8 mouse cellular contexts compared by ENCODE assay signal in genomic region chr11:104441475-104442332, GRCm38 (mm10). TPM values are rescaled to one million over a fixed set of nuclear protein-coding genes. Genes with fewer than 3 reads are reported as not detected.
A peak's percentile ranks its signal among the peaks of the same experiment; 100 is the strongest.
DNase-seq lines count a peak whose midpoint lies in the region; ATAC-seq and TF ChIP-seq lines count a peak whose summit lies in the region.

No protein-coding gene starts in this region.

- WGBS in cerebellum, adult 2 months = under 1% methylated on average over 79 of the region's 92 CpGs
- 1% methylated on average over 78 of the region's 92 CpGs for WGBS in forebrain, postnatal 0 days
- under 1% methylated on average over 58 of the region's 92 CpGs for WGBS in lung, embryonic 14.5 days
- under 1% methylated on average over 73 of the region's 92 CpGs for WGBS in olfactory bulb, adult 2 months

- peak; percentile 36 for ATAC-seq in forebrain, postnatal 0 days
- peak; percentile 63 for ATAC-seq in lung, embryonic 14.5 days (ENCODE audit: insufficient read depth)

- H3K9ac ChIP-seq in forebrain, postnatal 0 days = peak overlapping the region; percentile 97
- peak overlapping the region; percentile 99 for H3K9ac ChIP-seq in lung, embryonic 14.5 days

- H3K36me3 ChIP-seq in forebrain, postnatal 0 days (ENCODE audit: insufficient read depth) = no peaks in the 10 kb centered on the region
- no peaks in the 10 kb centered on the region for H3K36me3 ChIP-seq in lung, embryonic 14.5 days (ENCODE audit: insufficient read depth)

- DNase-seq in ES-CJ7 (ENCODE audit: low read depth, low spot score) = peak; percentile 88
- DNase-seq in cerebellum, adult 2 months = peak; percentile 76 to 83
- peak; percentile 72 for DNase-seq in forebrain, postnatal 0 days
- DNase-seq in heart, postnatal 4 days = peak; percentile 76
- peak; percentile 60 to 69 for DNase-seq in layer of hippocampus, adult 8-10 months (ENCODE audit: low spot score in 2 of 2)
- peak; percentile 88 for DNase-seq in lung, embryonic 14.5 days
- peak; percentile 53 to 83 for DNase-seq in thymus, adult 18-20 months

- peak overlapping the region; percentile 98 for H3K27ac ChIP-seq in cerebellum, adult 2 months (ENCODE audit: insufficient read depth, low read length)
- H3K27ac ChIP-seq in forebrain, postnatal 0 days (ENCODE audit: low read depth, low read length) = peak overlapping the region; percentile 100
- peak overlapping the region; percentile 100 for H3K27ac ChIP-seq in lung, embryonic 14.5 days (ENCODE audit: low read depth)
- peak overlapping the region; percentile 92 for H3K27ac ChIP-seq in olfactory bulb, adult 2 months (ENCODE audit: insufficient read depth, low read depth, low read length)

- no peaks in the 10 kb centered on the region for H3K27me3 ChIP-seq in cerebellum, adult 2 months (ENCODE audit: control insufficient read depth, insufficient read depth, low read length)
- no peaks in the 10 kb centered on the region for H3K27me3 ChIP-seq in forebrain, postnatal 0 days (ENCODE audit: insufficient read depth, low read length)
- H3K27me3 ChIP-seq in lung, embryonic 14.5 days (ENCODE audit: insufficient read depth, low read length) = no peaks in the 10 kb centered on the region

- TF ChIP-seq CTCF in cerebellum, adult 2 months (IDR thresholded peaks at IDR 0.05; ENCODE audit: borderline replicate concordance, insufficient read depth, low read depth, low read length) = no peak
- TF ChIP-seq CTCF in forebrain, postnatal 0 days (IDR thresholded peaks at IDR 0.05; ENCODE audit: low read depth) = no peak
- no peak for TF ChIP-seq CTCF in lung, embryonic 14.5 days (IDR thresholded peaks at IDR 0.05; ENCODE audit: low read depth)
- no peak for TF ChIP-seq CTCF in olfactory bulb, adult 2 months (IDR thresholded peaks at IDR 0.05; ENCODE audit: insufficient read depth, low read depth, low read length)

- 0 out of 2 replicates have a peak, but pooled peaks cover 5% of the 10 kb centered on the region for H3K4me1 ChIP-seq in cerebellum, adult 2 months (ENCODE audit: control insufficient read depth, insufficient read depth, low read length)
- H3K4me1 ChIP-seq in forebrain, postnatal 0 days (ENCODE audit: insufficient read depth) = peaks cover 4% of the 10 kb centered on the region; the same call in 1 of the 2 replicates
- H3K4me1 ChIP-seq in lung, embryonic 14.5 days (ENCODE audit: insufficient read depth) = peaks cover 5% of the 10 kb centered on the region; the same call in 1 of the 2 replicates
- no peaks in the 10 kb centered on the region for H3K4me1 ChIP-seq in olfactory bulb, adult 2 months (ENCODE audit: control insufficient read depth, insufficient read depth, low read length)

- no peaks in the 10 kb centered on the region for H3K9me3 ChIP-seq in forebrain, postnatal 0 days (ENCODE audit: low read length)
- no peaks in the 10 kb centered on the region for H3K9me3 ChIP-seq in lung, embryonic 14.5 days (ENCODE audit: low read depth, low read length)

- peak overlapping the region; percentile 62 for H3K4me2 ChIP-seq in forebrain, postnatal 0 days (ENCODE audit: low read depth)
- H3K4me2 ChIP-seq in lung, embryonic 14.5 days = peak overlapping the region; percentile 75

- TF ChIP-seq POLR2A in cerebellum, adult 2 months (IDR thresholded peaks at IDR 0.05; ENCODE audit: borderline replicate concordance, insufficient read depth, low read length) = peak; percentile 49; the same call in 1 of the 2 replicates
- no peak; the same call in 1 of the 2 replicates for TF ChIP-seq POLR2A in olfactory bulb, adult 2 months (IDR thresholded peaks at IDR 0.05; ENCODE audit: insufficient read depth, low read depth, low read length)

- H3K4me3 ChIP-seq in cerebellum, adult 2 months (replicated peaks; ENCODE audit: insufficient read depth, low read depth, low read length) = peak overlapping the region; percentile 89
- H3K4me3 ChIP-seq in forebrain, postnatal 0 days (ENCODE audit: low read depth, low read length) = peak overlapping the region; percentile 94
- H3K4me3 ChIP-seq in lung, embryonic 14.5 days (ENCODE audit: low read depth, low read length) = peak overlapping the region; percentile 83
- peak overlapping the region; percentile 59 for H3K4me3 ChIP-seq in olfactory bulb, adult 2 months (ENCODE audit: insufficient read depth, low read depth, low read length)

RNA-seq across cellular contexts. Expression of gene Kansl1, which starts 27.0 kb away (rescaled TPM):
- 87.7 and 91.0 TPM in 2 replicates for polyA plus RNA-seq in cerebellum, adult 2 months (2012; rRNA removed)
- 65.3 and 67.6 TPM in 2 replicates for total RNA-seq in forebrain, postnatal 0 days (2014; rRNA removed)
- 19.5 and 22.0 TPM in 2 replicates for polyA plus RNA-seq in forebrain, postnatal 0 days (2015; fragmentation: Nextera tagmentation; extraction: Ambion mirVana)
- 10 to 100 TPM; 35.5 TPM for total RNA-seq in heart, postnatal 4 days (2021)
- 10 to 100 TPM; 65.0 to 79.8 (median 71.3) TPM for total RNA-seq in layer of hippocampus, adult 8-10 months (2022)
- 27.6 and 28.1 TPM in 2 replicates for polyA plus RNA-seq in lung, embryonic 14.5 days (2014; fragmentation: Nextera tagmentation; extraction: Ambion mirVana)
- not detected in 2 replicates for polyA plus RNA-seq in olfactory bulb, adult 2 months (2012; ENCODE audit: insufficient read depth, insufficient read length, low replicate concordance, missing spikeins)

Comparison
In these comparisons a context has a peak if more than half of its experiments do, and no peak if none do; other contexts are left out.
1. Peak in every context shown above with its lines: DNase-seq, ATAC-seq, H3K4me3 ChIP-seq and H3K27ac ChIP-seq.